Mouse (Mus musculus): Measurements from ENCODE around the gene Sema3f. TPM values are rescaled to one million over a fixed set of nuclear protein-coding genes. Genes with fewer than 3 reads are reported as not detected.

Sema3f gene
- total RNA-seq, 1 experiment from 2014 or later, result 0.23 TPM

DNA sequence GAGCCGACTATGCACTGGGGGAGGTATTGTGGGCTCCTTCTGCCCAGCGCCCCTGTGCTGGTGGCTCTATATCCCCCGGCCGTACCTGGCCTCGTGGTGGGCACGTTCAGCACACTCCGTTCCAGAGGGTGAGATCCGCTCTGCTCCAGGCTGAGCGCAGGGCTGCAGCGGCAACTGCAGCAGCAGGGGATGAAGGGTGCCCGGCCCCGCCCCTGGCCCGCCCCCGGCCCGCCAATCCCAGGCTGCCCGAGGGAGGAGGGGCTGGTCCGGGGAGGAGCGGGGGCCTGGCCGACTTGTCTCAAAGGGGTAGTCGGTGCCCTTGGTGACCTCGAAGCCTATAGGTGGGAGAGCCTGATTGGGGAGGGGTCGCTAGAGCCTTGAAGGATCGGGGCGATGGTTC, 43.1 kb downstream of the Sema3f start:
- peak; percentile 51; the same call in 1 of the 2 replicates for ATAC-seq (replicated peaks; ENCODE audit: low read depth, poor library complexity, severe bottlenecking)

DNA sequence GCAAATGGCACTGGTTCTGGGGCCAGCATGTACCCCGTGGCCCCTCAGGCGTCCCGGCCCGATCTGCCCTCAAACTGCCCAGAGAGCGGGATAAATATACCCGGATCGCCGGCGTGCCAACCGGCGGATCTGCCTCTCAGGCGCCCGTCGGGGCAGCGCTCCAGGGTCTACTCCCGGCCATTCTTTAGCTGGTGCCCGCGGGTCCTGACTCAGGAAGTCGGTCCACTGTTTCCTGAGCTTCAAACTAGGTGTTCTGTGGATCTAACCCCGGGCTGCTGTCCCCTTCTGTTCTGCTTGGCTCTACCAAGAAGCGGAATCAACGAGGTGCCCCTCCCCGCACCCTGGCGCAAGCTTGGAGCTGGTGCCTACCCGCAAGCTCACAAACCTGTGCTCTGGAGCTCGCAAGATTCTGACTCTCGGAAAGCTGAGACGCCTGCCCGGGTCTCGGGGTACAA, 43.5 kb downstream of the Sema3f start:
- ATAC-seq (replicated peaks; ENCODE audit: low read depth, poor library complexity, severe bottlenecking), result 0 out of 2 replicates have a peak, but pooled peaks have one; percentile 33

DNA sequence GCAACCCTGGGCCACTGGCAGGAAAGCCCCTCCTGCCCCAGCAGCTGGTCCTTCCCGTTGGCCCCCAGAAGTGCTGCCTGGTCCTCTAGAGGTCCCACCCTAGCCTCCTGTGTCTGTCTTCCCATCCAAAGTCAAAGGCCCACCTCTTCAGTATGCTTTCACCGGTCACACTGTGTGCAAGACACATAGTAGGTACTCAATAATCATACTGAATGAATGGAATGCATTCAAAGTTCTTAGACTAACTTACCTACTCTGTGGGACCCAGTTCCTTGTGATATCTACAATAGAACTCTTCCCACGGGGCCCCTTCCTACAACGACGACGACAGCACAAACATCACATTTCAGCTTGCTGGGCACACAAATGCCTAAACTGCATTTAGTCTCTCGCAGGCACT, 45.0 kb downstream of the Sema3f start:
- no peak for ATAC-seq (replicated peaks; ENCODE audit: low read depth, poor library complexity, severe bottlenecking)

DNA sequence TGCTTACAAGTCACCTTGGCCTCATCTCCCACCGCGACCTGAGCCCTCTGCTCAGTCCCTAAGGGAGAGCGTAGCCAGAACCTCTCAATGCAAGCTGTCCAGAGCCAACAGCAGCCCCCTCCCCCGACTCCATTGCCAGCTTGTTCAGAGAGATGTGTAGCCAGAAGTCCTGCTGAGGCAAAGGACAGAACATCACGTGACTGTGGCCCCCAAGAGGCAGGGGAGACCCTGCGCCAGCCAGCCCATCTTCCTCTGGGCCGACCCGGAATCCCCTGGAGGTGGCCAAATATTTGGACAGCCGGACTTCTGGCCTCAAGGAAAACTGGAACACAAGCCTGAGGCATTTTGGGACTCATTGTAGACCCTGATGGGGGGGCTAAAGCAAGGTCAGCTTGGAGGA, 46.8 kb downstream of the Sema3f start:
- no peak for ATAC-seq (replicated peaks; ENCODE audit: low read depth, poor library complexity, severe bottlenecking)

DNA sequence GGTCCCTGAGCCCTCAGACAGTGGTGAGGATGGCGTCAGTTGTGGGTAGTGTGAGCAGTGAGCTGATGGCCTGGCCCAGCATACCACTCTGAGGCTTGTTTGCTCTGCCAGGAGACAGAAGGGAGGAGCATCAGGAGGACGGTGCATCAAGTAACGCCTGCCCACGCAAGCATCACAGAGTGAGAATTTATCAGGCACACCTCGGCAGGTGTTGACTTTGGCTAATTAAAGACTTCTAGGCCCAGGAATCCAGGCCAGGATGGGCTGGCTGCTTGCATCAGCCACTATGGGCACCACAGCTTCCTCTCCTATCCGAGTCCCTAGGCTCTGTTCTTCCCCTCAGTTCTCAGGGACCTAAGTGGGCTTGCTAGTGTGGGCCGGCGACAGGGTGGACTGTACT, 47.9 kb downstream of the Sema3f start:
- no peak for ATAC-seq (replicated peaks; ENCODE audit: low read depth, poor library complexity, severe bottlenecking)

DNA sequence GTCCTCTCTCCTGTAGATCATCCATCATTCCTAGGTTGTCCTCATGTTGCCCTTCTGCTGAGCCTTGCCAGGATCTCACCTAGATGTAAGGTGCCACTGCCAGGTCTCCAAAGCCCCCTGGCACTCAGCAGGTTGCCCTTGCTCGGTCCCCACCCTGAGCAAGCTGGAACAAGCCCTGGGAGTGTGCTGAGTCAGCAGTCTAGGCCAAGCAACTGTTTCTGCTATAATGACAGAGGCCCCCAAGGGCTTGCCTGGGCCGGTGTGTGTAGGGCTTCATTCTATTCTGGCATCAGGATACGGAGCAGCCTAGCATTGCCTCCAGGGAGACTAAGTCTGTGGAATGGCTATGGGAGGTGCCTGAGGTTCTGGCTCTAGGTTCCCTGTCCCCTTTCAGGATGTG, 49.5 kb downstream of the Sema3f start:
- no peak for ATAC-seq (replicated peaks; ENCODE audit: low read depth, poor library complexity, severe bottlenecking)

DNA sequence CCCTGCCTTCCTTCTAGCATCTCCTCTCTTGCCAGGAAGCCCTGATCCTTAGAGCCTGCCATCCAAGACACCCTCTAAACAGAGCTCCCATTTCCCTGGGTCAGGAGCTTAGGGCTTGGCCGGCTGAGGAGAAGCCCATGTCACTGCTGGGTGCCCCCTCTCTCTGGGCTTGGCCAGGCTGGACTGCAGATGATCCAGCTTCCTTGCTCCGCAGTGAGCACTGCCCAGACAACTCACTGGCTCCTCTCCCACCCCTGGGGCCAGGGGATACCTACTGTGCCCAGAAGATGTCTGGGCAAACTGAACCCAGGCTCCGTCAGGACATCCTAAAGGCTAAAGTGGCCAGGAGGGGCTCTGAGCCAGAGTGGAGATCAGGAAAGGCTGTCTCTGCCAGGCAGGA, 50.3 kb downstream of the Sema3f start:
- ATAC-seq (replicated peaks; ENCODE audit: low read depth, poor library complexity, severe bottlenecking), result no peak

DNA sequence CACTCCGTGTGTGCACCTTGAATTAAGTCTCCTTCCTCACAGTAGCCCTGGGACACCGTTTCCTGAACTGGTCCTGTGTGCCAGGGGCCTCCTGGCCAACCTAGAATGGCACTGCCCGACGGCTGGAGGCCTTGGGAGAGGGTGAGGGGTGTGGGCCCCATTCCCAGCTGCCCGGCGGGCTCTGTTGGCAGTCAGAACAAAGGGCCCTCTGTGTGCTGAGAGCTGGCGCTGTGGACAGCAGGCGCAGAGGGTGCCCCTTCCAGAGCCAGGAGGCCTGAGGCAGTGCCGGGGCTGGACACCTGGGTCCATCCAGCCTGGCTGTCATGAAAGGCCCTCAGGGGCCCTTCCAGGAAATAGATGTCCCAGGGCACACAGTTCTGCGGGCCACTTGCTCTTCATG, 50.7 kb downstream of the Sema3f start:
- ATAC-seq (replicated peaks; ENCODE audit: low read depth, poor library complexity, severe bottlenecking), result no peak

DNA sequence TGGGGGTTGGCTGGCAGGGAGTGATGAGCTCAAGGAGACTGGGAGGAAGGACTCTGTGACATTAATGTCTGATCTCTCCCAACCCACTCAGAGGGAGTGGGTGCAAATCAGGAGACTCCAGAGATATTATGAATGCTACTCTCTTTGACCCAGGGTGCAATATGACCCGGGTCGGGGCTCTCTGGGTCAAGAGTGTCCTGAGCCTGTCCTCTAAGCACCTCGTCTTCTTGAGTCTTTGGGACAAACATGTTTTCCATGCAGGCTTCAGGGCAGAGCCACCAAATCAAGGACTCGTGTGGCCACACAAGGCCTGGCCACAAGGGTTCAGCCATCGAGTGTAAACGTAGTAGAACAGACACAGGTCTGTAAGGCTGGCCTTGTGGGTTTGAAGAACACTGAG, 52.2 kb downstream of the Sema3f start:
- no peak for ATAC-seq (replicated peaks; ENCODE audit: low read depth, poor library complexity, severe bottlenecking)

DNA sequence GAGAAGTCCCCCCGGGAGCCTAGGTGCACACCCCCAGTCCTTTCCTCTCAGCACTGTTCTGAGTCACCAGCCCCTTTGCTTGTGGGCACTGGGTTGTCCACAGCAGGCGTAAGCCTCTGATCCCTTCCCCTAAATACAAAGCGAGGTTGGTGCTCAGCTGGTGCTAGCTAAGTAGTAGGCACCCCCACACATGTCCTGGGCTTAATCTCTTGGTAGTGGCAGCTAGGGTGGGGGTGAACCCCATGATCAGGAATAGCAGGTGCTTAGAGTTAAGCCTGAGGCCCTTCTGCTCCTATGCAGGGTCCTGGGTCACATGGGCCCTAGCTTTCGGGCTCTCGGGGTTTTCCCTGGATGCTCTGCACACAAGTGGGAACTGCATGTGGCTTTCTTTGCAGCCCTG, 53.1 kb downstream of the Sema3f start:
- no peak for ATAC-seq (replicated peaks; ENCODE audit: low read depth, poor library complexity, severe bottlenecking)

DNA sequence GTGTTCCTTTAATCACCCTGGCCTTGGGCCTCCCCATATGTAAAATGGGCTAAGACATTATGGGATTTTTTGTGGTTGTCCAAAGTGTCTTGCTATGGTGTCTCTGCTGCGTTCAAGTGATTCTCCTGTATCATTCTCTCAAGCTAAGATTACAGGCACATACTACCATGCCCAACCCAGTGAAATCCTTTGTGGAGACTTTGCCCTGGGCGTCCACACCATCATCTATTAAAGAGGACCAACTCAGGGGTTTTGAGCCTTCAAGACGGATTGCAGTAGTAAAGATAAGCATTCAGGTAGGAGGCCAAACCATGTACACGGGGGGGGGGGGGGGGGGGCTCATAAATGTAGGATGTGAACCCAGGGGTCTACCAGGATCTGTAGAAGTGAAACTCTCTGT, 55.7 kb downstream of the Sema3f start:
- no peak for ATAC-seq (replicated peaks; ENCODE audit: low read depth, poor library complexity, severe bottlenecking)

DNA sequence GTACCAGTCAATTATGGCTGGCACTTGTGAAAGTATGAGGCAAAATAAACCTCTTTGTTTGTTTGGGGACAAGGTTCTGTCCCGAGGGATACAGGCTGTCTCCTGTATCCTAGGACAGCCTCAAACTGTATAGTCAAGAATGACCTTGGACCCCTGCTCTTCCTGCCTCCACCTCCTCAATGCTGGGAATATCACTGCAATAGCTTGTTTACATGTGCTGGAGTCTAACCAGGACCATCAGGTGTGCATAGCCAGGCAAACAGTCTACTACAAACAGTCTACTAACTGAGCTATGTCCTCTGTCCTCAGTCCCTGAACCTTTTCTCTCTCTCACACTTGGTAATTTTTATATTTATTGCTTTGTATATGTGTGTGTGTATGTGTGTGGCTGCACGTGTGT, 56.8 kb downstream of the Sema3f start:
- no peak for ATAC-seq (replicated peaks; ENCODE audit: low read depth, poor library complexity, severe bottlenecking)

DNA sequence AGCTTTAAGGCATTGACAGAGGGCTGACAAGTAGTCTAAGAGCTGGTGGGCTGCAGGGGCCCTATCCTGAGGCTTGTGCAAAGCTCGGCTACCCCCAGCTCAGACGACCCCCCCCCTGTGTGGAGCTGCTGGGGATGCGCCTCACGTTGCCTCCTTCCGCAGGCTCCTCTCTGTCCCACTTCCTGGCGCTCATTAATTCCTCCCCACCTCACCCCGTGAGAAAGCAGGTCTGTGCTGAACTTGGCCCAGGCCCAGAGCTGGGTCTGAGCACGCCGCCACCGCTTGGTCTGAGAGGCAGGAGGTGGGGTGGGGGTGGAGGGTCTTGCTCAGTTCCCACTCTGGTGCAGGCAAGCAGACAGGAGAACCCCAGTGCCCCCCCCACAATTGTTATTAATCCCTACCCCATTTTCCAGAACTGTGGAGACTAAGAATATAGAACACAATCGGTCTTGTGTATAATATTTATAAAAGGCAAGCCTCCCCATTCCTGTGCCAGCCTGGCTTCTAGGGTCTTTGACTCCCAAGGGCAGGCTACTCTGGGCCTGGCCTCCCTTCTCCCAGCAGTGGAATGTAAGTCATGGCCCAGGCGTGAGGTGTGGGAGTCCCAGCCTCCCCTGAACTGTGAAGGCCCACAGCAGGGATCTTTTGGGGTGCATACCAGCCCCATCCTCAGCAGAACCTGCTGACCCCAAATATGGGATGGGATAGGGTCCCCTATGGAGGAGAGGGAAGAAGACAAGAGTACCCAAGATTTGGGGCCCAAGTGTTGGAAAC, 59.4 kb downstream of the Sema3f start:
- ATAC-seq (replicated peaks; ENCODE audit: low read depth, poor library complexity, severe bottlenecking), result no peak

DNA sequence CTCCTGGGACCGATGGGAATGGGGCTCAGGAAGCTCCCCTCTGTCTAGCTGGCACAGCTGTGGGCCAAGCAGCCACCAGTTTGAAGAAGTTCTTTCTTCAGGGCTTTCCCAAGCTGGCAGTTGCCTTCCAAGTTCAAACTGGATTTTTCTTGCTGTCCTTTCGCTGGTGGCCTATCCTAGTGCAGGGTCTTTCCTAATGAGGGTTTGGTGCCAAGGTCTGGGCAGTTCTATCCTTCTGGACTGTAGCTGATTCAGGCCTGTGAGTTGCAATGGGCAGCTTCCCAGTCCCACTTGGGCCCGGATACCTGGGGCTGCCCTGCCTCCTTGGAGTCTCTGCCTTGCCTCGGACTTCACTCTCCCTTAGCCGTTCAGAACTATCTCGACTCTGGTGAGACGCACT, 60.0 kb downstream of the Sema3f start:
- ATAC-seq (replicated peaks; ENCODE audit: low read depth, poor library complexity, severe bottlenecking), result no peak

DNA sequence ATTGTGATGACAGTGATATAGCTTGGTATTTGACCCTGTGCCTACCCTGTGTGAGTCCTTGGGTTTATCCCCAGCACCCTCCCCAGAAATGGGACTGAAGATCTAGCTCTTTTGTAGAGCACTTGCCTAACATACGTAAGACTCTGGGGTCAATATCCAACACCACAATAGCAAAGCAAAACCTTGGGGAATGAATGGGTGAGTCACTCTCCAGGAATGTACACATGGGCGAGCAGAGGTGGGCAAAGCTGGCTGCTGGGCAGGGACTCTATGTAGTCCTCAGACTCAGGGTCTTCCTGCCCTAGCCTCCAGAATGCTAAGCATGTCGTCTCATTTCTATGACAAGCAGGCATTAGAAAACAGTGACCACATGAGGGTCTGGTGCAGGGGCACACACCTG, 61.5 kb downstream of the Sema3f start:
- no peak for ATAC-seq (replicated peaks; ENCODE audit: low read depth, poor library complexity, severe bottlenecking)

DNA sequence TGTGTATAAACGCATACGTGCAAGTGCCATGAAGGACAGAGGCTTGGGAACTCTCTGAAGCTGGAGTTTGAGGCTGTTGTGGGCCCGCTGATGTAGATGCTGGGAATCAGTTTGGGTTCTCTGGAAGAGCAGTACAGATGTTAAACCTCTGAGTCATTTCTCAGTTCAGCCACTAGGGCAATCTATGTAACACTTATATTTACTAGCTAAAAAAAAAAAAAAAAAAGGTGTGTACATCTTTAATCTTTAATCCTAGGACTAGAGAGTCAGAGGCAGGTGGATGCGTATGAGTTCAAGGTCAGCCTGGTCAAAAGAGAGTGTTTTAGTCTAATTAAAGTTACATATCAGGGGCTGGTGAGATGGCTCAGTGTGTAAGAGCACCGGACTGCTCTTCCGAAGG, 63.3 kb downstream of the Sema3f start:
- ATAC-seq (replicated peaks; ENCODE audit: low read depth, poor library complexity, severe bottlenecking), result no peak

DNA sequence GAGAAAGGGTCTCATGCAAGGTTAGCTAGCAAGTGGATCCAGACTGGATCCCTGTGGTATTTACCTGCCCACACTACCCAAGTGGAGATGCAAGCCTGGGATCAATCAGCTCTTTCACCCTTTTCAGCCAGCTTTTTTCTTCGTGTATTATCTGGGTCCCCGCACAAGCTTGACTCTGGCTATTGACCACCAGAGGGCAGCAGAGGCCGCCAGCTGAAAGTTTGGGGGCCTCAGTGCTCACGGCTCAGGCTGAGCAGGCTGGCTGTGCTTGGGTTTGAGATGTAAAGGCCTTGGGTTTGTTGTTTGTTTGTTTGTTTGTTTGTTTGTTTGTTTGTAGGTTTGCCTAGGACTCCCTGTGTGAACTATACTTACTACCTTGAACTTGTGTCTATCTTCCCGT, 64.7 kb downstream of the Sema3f start:
- peak; percentile 73 for ATAC-seq (replicated peaks; ENCODE audit: low read depth, poor library complexity, severe bottlenecking)

DNA sequence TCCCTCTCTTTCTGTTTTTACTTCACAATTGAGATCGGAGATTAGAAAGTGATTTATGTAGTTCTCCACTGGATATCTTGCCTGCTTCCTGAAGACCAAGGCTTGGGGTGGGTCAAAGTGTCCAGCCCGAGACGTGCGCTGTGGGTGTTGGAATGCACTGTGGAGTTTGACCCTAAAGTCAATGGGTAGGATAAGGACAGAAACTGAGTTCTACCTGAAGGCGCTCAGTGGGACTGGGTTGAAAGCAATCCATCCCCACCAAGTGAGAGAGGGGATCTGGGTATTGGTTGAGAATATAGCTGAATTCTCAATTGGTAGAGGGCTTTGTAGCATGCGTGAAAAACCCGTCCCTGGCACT, 65.1 kb downstream of the Sema3f start:
- no peak for ATAC-seq (replicated peaks; ENCODE audit: low read depth, poor library complexity, severe bottlenecking)

DNA sequence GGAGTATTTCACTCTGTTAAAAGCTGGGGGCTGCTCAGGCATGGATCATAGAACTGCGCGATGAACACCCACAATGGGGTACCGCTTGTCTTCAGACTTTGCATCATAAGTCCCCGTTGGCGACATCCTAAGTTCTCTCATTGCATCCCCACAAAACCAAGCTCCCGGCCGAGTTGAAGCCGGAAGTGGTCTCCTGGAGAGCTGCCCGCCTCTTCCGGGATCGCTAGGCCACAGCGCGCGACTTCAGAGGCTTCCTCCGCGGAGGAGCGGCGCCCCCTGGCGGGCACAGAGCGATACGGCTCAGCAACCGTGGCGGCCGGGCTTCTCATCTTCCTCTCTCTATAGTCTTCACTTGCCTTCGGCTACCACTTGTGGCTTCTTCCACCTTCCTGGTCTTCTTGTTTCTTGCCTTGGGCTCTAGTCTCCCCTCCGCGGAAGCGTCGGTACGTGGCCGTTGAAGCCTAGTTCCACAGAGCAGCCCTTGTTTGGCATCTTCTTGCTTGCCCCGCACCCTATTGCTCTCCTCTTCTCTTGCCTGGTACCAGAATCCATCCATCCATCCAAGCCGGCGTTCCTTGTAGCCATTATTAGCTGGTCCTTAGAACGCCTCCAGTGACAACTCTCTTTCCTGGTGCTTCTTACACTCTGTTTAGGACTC, 65.7 kb downstream of the Sema3f start:
- peak; percentile 68 for ATAC-seq (replicated peaks; ENCODE audit: low read depth, poor library complexity, severe bottlenecking)

DNA sequence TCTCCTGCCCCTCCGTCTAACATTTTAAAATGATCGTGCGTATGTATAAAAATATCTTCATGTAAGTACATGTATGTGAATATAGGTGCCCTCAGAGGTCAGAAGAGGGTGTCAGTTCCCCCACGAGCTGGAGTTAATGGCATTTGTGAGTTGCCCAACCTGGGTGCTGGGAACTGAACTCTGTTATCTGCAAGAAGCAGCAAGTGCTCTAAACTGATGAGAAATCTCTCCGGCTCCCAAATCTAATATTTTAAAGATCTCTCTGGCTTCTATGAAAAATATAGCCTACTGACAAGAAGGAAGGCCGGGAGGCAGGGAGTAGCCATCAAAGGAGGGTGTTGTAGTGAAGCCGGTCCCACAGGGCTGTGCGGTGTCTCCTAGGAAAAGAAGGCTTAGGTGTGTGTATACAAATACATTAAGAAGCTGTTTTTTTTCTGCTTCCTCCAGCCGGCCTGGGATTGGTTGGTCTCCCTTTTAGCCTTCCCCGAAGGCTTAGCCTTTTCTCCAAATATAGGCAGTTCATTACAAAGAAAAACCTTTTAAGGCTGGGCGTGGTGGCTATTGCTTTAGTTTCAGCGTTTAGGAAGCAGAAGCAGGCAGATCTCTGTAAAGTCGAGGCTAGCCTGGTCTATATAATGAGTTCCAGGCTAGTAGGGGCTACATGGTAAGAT, 66.6 kb downstream of the Sema3f start:
- ATAC-seq (replicated peaks; ENCODE audit: low read depth, poor library complexity, severe bottlenecking), result no peak

DNA sequence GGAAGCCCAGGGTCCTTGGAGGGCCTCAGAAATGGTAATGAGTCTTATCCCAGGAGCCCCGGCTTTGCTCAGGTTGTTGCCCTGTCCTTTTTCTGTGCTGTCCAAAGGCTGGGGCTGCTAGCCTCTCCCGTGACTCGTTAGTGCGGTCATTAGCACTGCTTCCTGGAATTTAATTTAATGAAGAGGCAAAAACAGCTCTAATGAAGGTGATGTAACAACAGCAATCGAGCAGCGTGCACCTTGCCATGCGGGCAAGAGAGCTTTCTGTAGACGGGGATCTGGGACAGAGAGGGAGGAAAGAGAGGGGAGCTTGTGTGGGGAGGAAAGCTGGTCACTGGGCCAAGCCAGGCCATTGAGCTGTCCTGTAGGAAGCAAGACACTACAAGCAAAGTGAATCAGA, 68.6 kb downstream of the Sema3f start:
- ATAC-seq (replicated peaks; ENCODE audit: low read depth, poor library complexity, severe bottlenecking), result no peak

All from common myeloid progenitor, adult 5-6 weeks (primary cell).